Mouse (Mus musculus): Measurements from ENCODE around the gene Tpcn2. TPM values are rescaled to one million over a fixed set of nuclear protein-coding genes. Genes with fewer than 3 reads are reported as not detected.

Tpcn2 gene
- total and polyA plus RNA-seq, 2 experiments = 1.9 to 5.0 TPM

DNA sequence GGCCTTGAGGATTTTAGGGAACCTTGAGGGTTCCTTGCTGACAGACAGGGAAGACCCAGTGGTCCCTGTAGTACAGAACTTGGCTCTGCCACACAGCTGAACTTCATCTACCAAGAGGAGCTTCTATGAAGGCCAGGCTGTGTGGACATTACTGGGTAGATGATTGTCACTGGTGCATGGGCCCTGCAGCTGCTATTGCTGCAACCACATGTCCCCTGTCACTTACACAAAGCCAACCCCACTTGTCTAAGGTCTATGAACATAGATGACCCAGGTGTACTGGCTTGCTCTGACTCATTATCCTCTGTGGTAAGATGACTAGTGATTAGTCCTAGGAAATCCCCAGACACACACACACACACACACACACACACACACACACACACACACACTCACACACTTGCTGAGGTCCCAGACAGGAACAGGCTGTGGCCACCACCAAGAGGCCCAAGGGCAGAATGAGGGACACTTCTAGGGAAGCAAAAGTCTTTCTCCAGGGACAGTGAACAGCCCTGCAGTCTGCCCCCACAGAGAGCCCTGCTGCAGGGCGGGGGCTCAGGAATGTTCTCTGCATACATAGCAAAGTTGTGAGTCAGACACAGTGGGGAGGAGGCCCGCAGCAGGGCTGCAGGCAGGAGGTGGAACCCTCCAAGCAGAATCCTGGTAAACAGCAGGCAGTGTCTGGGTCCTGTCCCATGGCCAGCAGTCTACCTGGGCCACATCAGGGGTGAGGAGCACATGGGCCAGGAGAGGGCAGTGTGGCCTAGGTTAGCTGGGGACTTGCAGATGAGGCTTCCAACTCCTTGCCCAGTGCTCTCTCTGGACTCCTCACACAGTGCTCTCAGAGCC, 61.7 kb downstream of the Tpcn2 start:
- H3K4me1 ChIP-seq (ENCODE audit: control insufficient read depth, insufficient read depth, low read length) = no peaks in the 10 kb centered on the region
- TF ChIP-seq POLR2A (IDR thresholded peaks at IDR 0.05; ENCODE audit: extremely low read depth, insufficient read depth, low read length) = no peak
- TF ChIP-seq CTCF (IDR thresholded peaks at IDR 0.05; ENCODE audit: low read depth, low read length) = peak; percentile 58
- 68% methylated on average over 2 of the region's 2 CpGs for WGBS
- no peak overlapping the region for H3K9ac ChIP-seq (ENCODE audit: low read depth, low read length)
- no peak overlapping the region for H3K4me3 ChIP-seq (ENCODE audit: insufficient read depth, low read depth, low read length)
- H3K27ac ChIP-seq (replicated peaks; ENCODE audit: insufficient read depth, low read depth, low read length) = no peak overlapping the region
- no peaks in the 10 kb centered on the region for H3K27me3 ChIP-seq (ENCODE audit: control insufficient read depth, insufficient read depth, low read length)
- DNase-seq (ENCODE audit: extremely low read depth, low read depth, low spot score) = peak; percentile 17
- no peaks in the 10 kb centered on the region for H3K79me2 ChIP-seq (ENCODE audit: control insufficient read depth, insufficient read depth, low read length)
- H3K36me3 ChIP-seq (ENCODE audit: control insufficient read depth, insufficient read depth, low read length) = no peaks in the 10 kb centered on the region

DNA sequence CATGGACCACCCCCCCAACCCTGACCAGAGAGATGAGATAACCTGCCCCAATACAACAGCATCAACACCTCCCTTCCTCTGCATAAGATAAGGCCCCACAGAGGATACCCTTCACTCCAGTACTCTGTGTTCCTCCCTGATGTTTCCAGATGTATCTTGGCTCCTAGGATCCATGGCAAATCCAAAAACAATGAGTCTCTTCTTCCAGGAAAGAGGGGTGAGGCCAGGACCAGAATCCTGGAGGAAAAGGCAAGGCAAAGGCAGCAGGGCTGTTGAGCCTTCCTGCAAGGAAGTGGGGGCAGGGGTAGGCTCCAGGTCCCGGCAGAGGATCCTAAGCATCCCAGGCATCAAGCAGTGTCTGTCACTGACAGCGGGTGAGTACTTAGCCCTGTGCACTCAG, 62.5 kb downstream of the Tpcn2 start:
- DNase-seq (ENCODE audit: extremely low read depth, low read depth, low spot score) = no peak
- WGBS = 72% methylated on average over 2 of the region's 2 CpGs
- Histone ChIP-seq H3K9ac (ENCODE audit: low read depth, low read length) (no peak overlapping the region), H3K27me3 (ENCODE audit: control insufficient read depth, insufficient read depth, low read length) (no peaks in the 10 kb centered on the region), H3K27ac (replicated peaks; ENCODE audit: insufficient read depth, low read depth, low read length) (no peak overlapping the region), H3K79me2 (ENCODE audit: control insufficient read depth, insufficient read depth, low read length) (no peaks in the 10 kb centered on the region), H3K4me3 (ENCODE audit: insufficient read depth, low read depth, low read length) (no peak overlapping the region), H3K36me3 (ENCODE audit: control insufficient read depth, insufficient read depth, low read length) (no peaks in the 10 kb centered on the region), H3K4me1 (ENCODE audit: control insufficient read depth, insufficient read depth, low read length) (no peaks in the 10 kb centered on the region)
- TF ChIP-seq POLR2A (IDR thresholded peaks at IDR 0.05; ENCODE audit: extremely low read depth, insufficient read depth, low read length) (no peak), CTCF (IDR thresholded peaks at IDR 0.05; ENCODE audit: low read depth, low read length) (no peak)

DNA sequence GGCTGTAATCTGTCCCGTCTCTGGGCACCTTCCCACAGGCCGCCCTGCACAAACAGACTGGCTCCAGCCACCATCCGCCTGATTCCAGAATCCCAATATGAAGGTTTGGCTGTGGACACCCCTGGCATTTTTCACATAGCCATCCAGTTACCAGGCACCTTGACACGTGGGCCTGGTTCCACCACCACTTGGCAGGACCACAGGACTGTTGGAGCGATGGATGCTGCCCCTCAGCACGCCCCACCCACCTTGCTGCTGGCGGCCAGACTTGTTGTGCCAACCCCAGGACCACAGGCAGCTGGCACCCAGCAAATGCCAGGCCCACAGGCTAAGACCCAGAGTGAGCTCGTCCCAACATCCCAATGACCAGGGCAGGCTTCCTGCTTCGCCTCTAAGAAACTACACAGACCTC, 64.4 kb downstream of the Tpcn2 start:
- no peak overlapping the region for H3K9ac ChIP-seq (ENCODE audit: low read depth, low read length)
- H3K27me3 ChIP-seq (ENCODE audit: control insufficient read depth, insufficient read depth, low read length) = no peaks in the 10 kb centered on the region
- no peak overlapping the region for H3K27ac ChIP-seq (replicated peaks; ENCODE audit: insufficient read depth, low read depth, low read length)
- H3K79me2 ChIP-seq (ENCODE audit: control insufficient read depth, insufficient read depth, low read length) = no peaks in the 10 kb centered on the region
- no peak for DNase-seq (ENCODE audit: extremely low read depth, low read depth, low spot score)
- no peak overlapping the region for H3K4me3 ChIP-seq (ENCODE audit: insufficient read depth, low read depth, low read length)
- H3K36me3 ChIP-seq (ENCODE audit: control insufficient read depth, insufficient read depth, low read length) = no peaks in the 10 kb centered on the region
- WGBS = 84% methylated on average over 9 of the region's 9 CpGs
- no peak for TF ChIP-seq CTCF (IDR thresholded peaks at IDR 0.05; ENCODE audit: low read depth, low read length)
- no peaks in the 10 kb centered on the region for H3K4me1 ChIP-seq (ENCODE audit: control insufficient read depth, insufficient read depth, low read length)

- Histone ChIP-seq H3K9ac (ENCODE audit: low read depth, low read length) (no peak overlapping the region), H3K4me3 (ENCODE audit: insufficient read depth, low read depth, low read length) (no peak overlapping the region), H3K27ac (replicated peaks; ENCODE audit: insufficient read depth, low read depth, low read length) (no peak overlapping the region), H3K79me2 (ENCODE audit: control insufficient read depth, insufficient read depth, low read length) (no peaks in the 10 kb centered on the region), H3K36me3 (ENCODE audit: control insufficient read depth, insufficient read depth, low read length) (no peaks in the 10 kb centered on the region), H3K27me3 (ENCODE audit: control insufficient read depth, insufficient read depth, low read length) (no peaks in the 10 kb centered on the region), H3K4me1 (ENCODE audit: control insufficient read depth, insufficient read depth, low read length) (no peaks in the 10 kb centered on the region)
- TF ChIP-seq CTCF (IDR thresholded peaks at IDR 0.05; ENCODE audit: low read depth, low read length) (no peak), POLR2A (IDR thresholded peaks at IDR 0.05; ENCODE audit: extremely low read depth, insufficient read depth, low read length) (no peak)
- DNase-seq (ENCODE audit: extremely low read depth, low read depth, low spot score) = no peak
- 78% methylated on average over 1 of the region's 1 CpGs for WGBS
These were observed 67.2 kb downstream of the Tpcn2 start for GRCm38 (mm10) chr7:145216591-145216990.

DNA sequence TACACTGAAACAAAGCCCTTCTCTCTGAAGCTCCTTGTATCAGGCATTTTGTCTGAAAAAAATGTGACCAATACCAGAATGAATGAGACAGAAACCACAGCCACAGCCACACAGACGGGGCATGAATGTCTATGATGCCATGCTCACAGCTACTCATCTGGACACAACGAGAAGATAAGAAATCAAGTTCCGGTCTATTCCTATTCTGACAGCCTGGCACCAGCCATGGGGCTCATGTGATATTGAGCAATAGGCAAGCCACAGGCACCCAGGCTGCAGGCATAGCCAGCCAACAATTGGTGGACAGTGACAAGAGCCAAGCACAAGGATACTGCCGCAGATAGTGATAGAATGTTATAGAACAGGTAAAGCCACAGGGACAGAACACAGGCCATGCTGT, 68.3 kb downstream of the Tpcn2 start:
- Histone ChIP-seq H3K27ac (replicated peaks; ENCODE audit: insufficient read depth, low read depth, low read length) (no peak overlapping the region), H3K79me2 (ENCODE audit: control insufficient read depth, insufficient read depth, low read length) (no peaks in the 10 kb centered on the region), H3K9ac (ENCODE audit: low read depth, low read length) (no peak overlapping the region), H3K4me1 (ENCODE audit: control insufficient read depth, insufficient read depth, low read length) (no peaks in the 10 kb centered on the region), H3K36me3 (ENCODE audit: control insufficient read depth, insufficient read depth, low read length) (no peaks in the 10 kb centered on the region), H3K4me3 (ENCODE audit: insufficient read depth, low read depth, low read length) (no peak overlapping the region), H3K27me3 (ENCODE audit: control insufficient read depth, insufficient read depth, low read length) (no peaks in the 10 kb centered on the region)
- TF ChIP-seq CTCF (IDR thresholded peaks at IDR 0.05; ENCODE audit: low read depth, low read length) = no peak
- no peak for TF ChIP-seq POLR2A (IDR thresholded peaks at IDR 0.05; ENCODE audit: extremely low read depth, insufficient read depth, low read length)
- DNase-seq (ENCODE audit: extremely low read depth, low read depth, low spot score) = peak; percentile 18
- 63% methylated on average over 4 of the region's 4 CpGs for WGBS
